Mouse (Mus musculus): ENCODE data around the gene Tmem41b. TPM values are rescaled to one million over a fixed set of nuclear protein-coding genes. Genes with fewer than 3 reads are reported as not detected.

Gene Tmem41b
- polyA plus RNA-seq, 1 experiment from 2014 or later, result 61.9 TPM

GRCm38 (mm10) chr7:109922889-109923288 is 63.8 kb downstream of the Tmem41b start:
- WGBS, result 86% methylated on average over 4 of the region's 4 CpGs
- DNase-seq (ENCODE audit: low spot score), result no peak
- no peak for ATAC-seq (replicated peaks; ENCODE audit: low FRiP score, low TSS enrichment, low read depth)
- H3K9me3 ChIP-seq (ENCODE audit: control insufficient read depth, low read length), result no peaks in the 10 kb centered on the region
- no peaks in the 10 kb centered on the region for H3K27me3 ChIP-seq (replicated peaks; ENCODE audit: control insufficient read depth, insufficient read depth, low read length)
- H3K27ac ChIP-seq (ENCODE audit: low read depth), result no peak overlapping the region
- H3K9ac ChIP-seq (ENCODE audit: low read length), result no peak overlapping the region
- no peaks in the 10 kb centered on the region for H3K4me1 ChIP-seq (replicated peaks; ENCODE audit: control insufficient read depth, insufficient read depth, low read length)
- H3K36me3 ChIP-seq (ENCODE audit: control insufficient read depth, insufficient read depth, low read length), result peaks cover 65% of the 10 kb centered on the region
- no peak overlapping the region for H3K4me2 ChIP-seq (ENCODE audit: low read length)
- no peak overlapping the region for H3K4me3 ChIP-seq (ENCODE audit: low read depth, low read length)

Other genes starting within 250 kb of the Tmem41b start
- gene Tmem9b, start 234.1 kb downstream of the Tmem41b start, polyA plus RNA-seq (2014; fragmentation: Nextera tagmentation; extraction: Ambion mirVana), result 51.3 and 52.2 TPM in 2 replicates
- 0.30 and 0.55 TPM in 2 replicates for gene Nrip3, start 204.9 kb downstream of the Tmem41b start, polyA plus RNA-seq (2014; fragmentation: Nextera tagmentation; extraction: Ambion mirVana)
- gene Scube2, start 121.2 kb downstream of the Tmem41b start, polyA plus RNA-seq (2014; fragmentation: Nextera tagmentation; extraction: Ambion mirVana), result 1.6 and 1.7 TPM in 2 replicates
- 42.6 and 46.6 TPM in 2 replicates for gene Dennd5a, start 26.5 kb downstream of the Tmem41b start, polyA plus RNA-seq (2014; fragmentation: Nextera tagmentation; extraction: Ambion mirVana)
- gene Ipo7, start 31.3 kb upstream of the Tmem41b start, polyA plus RNA-seq (2014; fragmentation: Nextera tagmentation; extraction: Ambion mirVana), result 18.5 and 20.8 TPM in 2 replicates
- 18.6 and 20.1 TPM in 2 replicates for gene Zfp143, start 74.3 kb upstream of the Tmem41b start, polyA plus RNA-seq (2014; fragmentation: Nextera tagmentation; extraction: Ambion mirVana)
- gene Wee1, start 135.1 kb upstream of the Tmem41b start, polyA plus RNA-seq (2014; fragmentation: Nextera tagmentation; extraction: Ambion mirVana), result 40.2 and 41.8 TPM in 2 replicates
- gene Swap70, start 234.8 kb upstream of the Tmem41b start, polyA plus RNA-seq (2014; fragmentation: Nextera tagmentation; extraction: Ambion mirVana), result 32.5 and 36.0 TPM in 2 replicates